8 mouse cellular contexts compared by ENCODE assay signal in genomic region chr17:35233114-35233980, GRCm38 (mm10). TPM values are rescaled to one million over a fixed set of nuclear protein-coding genes. Genes with fewer than 3 reads are reported as not detected.
DNase-seq lines count a peak whose midpoint lies in the region; ATAC-seq and TF ChIP-seq lines count a peak whose summit lies in the region.

TSS of gene Atp6v1g2 (plus strand) at chr17:35233660.

- ATAC-seq in kidney, embryonic 14.5 days (ENCODE audit: low FRiP score, low TSS enrichment): no peak
- no peak for ATAC-seq in embryonic facial prominence, embryonic 15.5 days (ENCODE audit: insufficient number of reproducible peaks, low FRiP score, low TSS enrichment, low read depth)
- ATAC-seq in midbrain, embryonic 12.5 days (ENCODE audit: low FRiP score, low read depth): no peak

- in situ Hi-C loops in ES-E14 (cut with MboI; ENCODE audit: low sequenced_read_pairs in 2 of 2, unreplicated experiment in 2 of 2): loop anchor here (5.0 kb wide), 1 partner anchor 66 kb away; no protein-coding TSS in a partner anchor

- peak within 1 kb of the TSS; percentile 68 for H3K27ac ChIP-seq in kidney, embryonic 14.5 days (ENCODE audit: low read depth, low read length)
- no peak within 1 kb of the TSS for H3K27ac ChIP-seq in ES-E14 (ENCODE audit: insufficient read depth, low read depth, low read length, poor library complexity, severe bottlenecking)
- H3K27ac ChIP-seq in embryonic facial prominence, embryonic 15.5 days (replicated peaks): peak within 1 kb of the TSS; percentile 95
- peak within 1 kb of the TSS; percentile 95; the same call in 1 of the 2 replicates for H3K27ac ChIP-seq in midbrain, embryonic 12.5 days (replicated peaks)

- no peaks in the 10 kb centered on the region for H3K9me3 ChIP-seq in kidney, embryonic 14.5 days (ENCODE audit: control insufficient read depth, low read length)
- H3K9me3 ChIP-seq in ES-E14 (ENCODE audit: control insufficient read depth, insufficient read depth, low read depth, low read length): no peaks in the 10 kb centered on the region
- H3K9me3 ChIP-seq in embryonic facial prominence, embryonic 15.5 days (replicated peaks): no peaks in the 10 kb centered on the region
- no peaks in the 10 kb centered on the region for H3K9me3 ChIP-seq in midbrain, embryonic 12.5 days

- H3K27me3 ChIP-seq in kidney, embryonic 14.5 days (ENCODE audit: control insufficient read depth, insufficient read depth, low read length): no peaks in the 10 kb centered on the region
- H3K27me3 ChIP-seq in embryonic facial prominence, embryonic 15.5 days: no peaks in the 10 kb centered on the region
- H3K27me3 ChIP-seq in midbrain, embryonic 12.5 days: no peaks in the 10 kb centered on the region

- H3K4me3 ChIP-seq in kidney, embryonic 14.5 days (ENCODE audit: low read length): peak within 1 kb of the TSS; percentile 62; the same call in 1 of the 2 replicates
- H3K4me3 ChIP-seq in ES-E14 (ENCODE audit: insufficient read depth in 1 of 2, low read depth in 1 of 2, low read length in 2 of 2, poor library complexity in 1 of 2, severe bottlenecking in 1 of 2): peak within 1 kb of the TSS; percentile 74 to 76; a peak in 2 of 4 replicates
- peak within 1 kb of the TSS; percentile 57 for H3K4me3 ChIP-seq in embryonic facial prominence, embryonic 15.5 days (replicated peaks)
- H3K4me3 ChIP-seq in midbrain, embryonic 12.5 days: peak within 1 kb of the TSS; percentile 66

- 62% methylated on average over 18 of the region's 18 CpGs for WGBS in kidney, embryonic 14.5 days
- 52% methylated on average over 18 of the region's 18 CpGs for WGBS in embryonic facial prominence, embryonic 15.5 days
- 86% methylated on average over 18 of the region's 18 CpGs for WGBS in midbrain, embryonic 12.5 days

- peak within 1 kb of the TSS; percentile 79 for H3K4me2 ChIP-seq in kidney, embryonic 14.5 days (replicated peaks; ENCODE audit: low read depth, low read length)
- H3K4me2 ChIP-seq in embryonic facial prominence, embryonic 15.5 days (replicated peaks): peak within 1 kb of the TSS; percentile 86
- H3K4me2 ChIP-seq in midbrain, embryonic 12.5 days (replicated peaks): peak within 1 kb of the TSS; percentile 86

- peaks cover 28% of the 10 kb centered on the region for H3K4me1 ChIP-seq in kidney, embryonic 14.5 days (ENCODE audit: control insufficient read depth, insufficient read depth, low read length)
- H3K4me1 ChIP-seq in ES-E14 (ENCODE audit: control insufficient read depth in 2 of 2, insufficient read depth in 2 of 2, low read length in 2 of 2, poor library complexity in 1 of 2): peaks cover 0 to 2% of the 10 kb centered on the region in 2 experiments; a peak in 1 of 4 replicates
- peaks cover 42% of the 10 kb centered on the region for H3K4me1 ChIP-seq in embryonic facial prominence, embryonic 15.5 days
- H3K4me1 ChIP-seq in midbrain, embryonic 12.5 days: peaks cover 27% of the 10 kb centered on the region

- no peak for DNase-seq in kidney, postnatal 14 days
- no peak for DNase-seq in ES-E14 (ENCODE audit: low read depth, low spot score)
- DNase-seq in layer of hippocampus, adult 8-10 months (ENCODE audit: low spot score in 2 of 2): no peak
- no peak for DNase-seq in embryo, embryonic 9.5 days (ENCODE audit: extremely low spot score)
- DNase-seq in spleen, postnatal 4 days (ENCODE audit: low spot score in 2 of 2): no peak

- H3K36me3 ChIP-seq in kidney, embryonic 14.5 days (ENCODE audit: control insufficient read depth, insufficient read depth, low read length): peaks cover 27% of the 10 kb centered on the region
- peaks cover 19% of the 10 kb centered on the region for H3K36me3 ChIP-seq in ES-E14 (ENCODE audit: control insufficient read depth, insufficient read depth, low read length, poor library complexity, severe bottlenecking)
- peaks cover 30% of the 10 kb centered on the region for H3K36me3 ChIP-seq in embryonic facial prominence, embryonic 15.5 days
- peaks cover 37% of the 10 kb centered on the region for H3K36me3 ChIP-seq in midbrain, embryonic 12.5 days

- H3K9ac ChIP-seq in kidney, embryonic 14.5 days (ENCODE audit: low read depth, low read length): peak within 1 kb of the TSS; percentile 82; the same call in 1 of the 2 replicates
- H3K9ac ChIP-seq in ES-E14 (ENCODE audit: insufficient read depth, low read depth, low read length, poor library complexity, severe bottlenecking): peak within 1 kb of the TSS; percentile 35; the same call in 1 of the 2 replicates
- H3K9ac ChIP-seq in embryonic facial prominence, embryonic 15.5 days: peak within 1 kb of the TSS; percentile 76; the same call in 1 of the 2 replicates
- H3K9ac ChIP-seq in midbrain, embryonic 12.5 days (replicated peaks): peak within 1 kb of the TSS; percentile 86; the same call in 1 of the 2 replicates

TF ChIP-seq in ES-E14, 5 proteins besides CTCF, POLR2A, EP300 and RAD21:
- TF ChIP-seq HCFC1 (IDR thresholded peaks at IDR 0.05; ENCODE audit: borderline replicate concordance, insufficient read depth, low read length) (no peak), ZNF384 (IDR thresholded peaks at IDR 0.05; ENCODE audit: low read depth, low read length) (no peak), MAFK (IDR thresholded peaks at IDR 0.05; ENCODE audit: insufficient read depth, low read depth, low read length) (no peak), ZC3H11A (IDR thresholded peaks at IDR 0.05; ENCODE audit: borderline replicate concordance, low read depth, low read length) (no peak), CHD2 (IDR thresholded peaks at IDR 0.05; ENCODE audit: low read depth, low read length) (no peak)

RNA-seq across cellular contexts. Expression of gene Atp6v1g2, which starts in this region (rescaled TPM):
- polyA plus RNA-seq in kidney, embryonic 14.5 days (2014; fragmentation: Nextera tagmentation; extraction: Ambion mirVana): 5.3 and 6.4 TPM in 2 replicates
- total RNA-seq in ES-E14 (2012; rRNA removed): 0.21 and 0.71 TPM in 2 replicates
- polyA plus RNA-seq in embryonic facial prominence, embryonic 15.5 days (2015; fragmentation: Nextera tagmentation; extraction: Ambion mirVana): 4.1 and 4.4 TPM in 2 replicates
- total RNA-seq in layer of hippocampus, adult 8-10 months (2022): 100 to 1,000 TPM; 592 to 630 (median 612) TPM
- 18.8 and 19.6 TPM in 2 replicates for polyA plus RNA-seq in midbrain, embryonic 12.5 days (2016; fragmentation: Nextera tagmentation; extraction: Ambion mirVana)

Comparison
In these comparisons a context has a peak if more than half of its experiments do, and no peak if none do; other contexts are left out.
1. RNA of gene Atp6v1g2 (total RNA-seq): 592 to 630 TPM in layer of hippocampus, adult 8-10 months; 0.21 to 0.71 TPM in ES-E14; every median in the first group is over 100 times any median in the second.
2. H3K9ac ChIP-seq: peak in every context shown above with its lines; median percentile 86 in midbrain, embryonic 12.5 days; 82 in kidney, embryonic 14.5 days; 76 in embryonic facial prominence, embryonic 15.5 days; 35 in ES-E14.
3. Peak in every context shown above with its lines, with median percentiles within 50 percentile points of each other: H3K4me2 ChIP-seq and H3K4me3 ChIP-seq.